Mouse (Mus musculus): Measurements from ENCODE around the gene Ppp1r11.

- TF ChIP-seq CTCF (IDR thresholded peaks at IDR 0.05; ENCODE audit: control insufficient read depth, insufficient read depth, low read length) (no peak), POLR2A (IDR thresholded peaks at IDR 0.05; ENCODE audit: borderline replicate concordance, control insufficient read depth, low read depth, low read length) (no peak)
Measured at GRCm38 (mm10) chr17:36988475-36988874, 36.9 kb upstream of the Ppp1r11 start.

Measured in bone marrow, adult 2 months (tissue).